Mouse (Mus musculus) mouse embryonic stem cell (cell line): ENCODE measurements around the gene Dpp6.

Experiments
- in situ Hi-C, 2 experiments: fragments of 300-500 bp; cut with MboI; formaldehyde crosslinking; loops; 1 replicate in 1 of 2; 3 replicates in 1 of 2; pipeline ENCODE4 v1.14.3; 2019 to 2020; ENCODE audit warnings: low sequenced_read_pairs in 2 of 2, low pct_unique_long_range_greater_than_20kb in 1 of 2, mixed read lengths in 1 of 2; ENCODE audit not compliant: unreplicated experiment in 1 of 2

Gene Dpp6

DNA sequence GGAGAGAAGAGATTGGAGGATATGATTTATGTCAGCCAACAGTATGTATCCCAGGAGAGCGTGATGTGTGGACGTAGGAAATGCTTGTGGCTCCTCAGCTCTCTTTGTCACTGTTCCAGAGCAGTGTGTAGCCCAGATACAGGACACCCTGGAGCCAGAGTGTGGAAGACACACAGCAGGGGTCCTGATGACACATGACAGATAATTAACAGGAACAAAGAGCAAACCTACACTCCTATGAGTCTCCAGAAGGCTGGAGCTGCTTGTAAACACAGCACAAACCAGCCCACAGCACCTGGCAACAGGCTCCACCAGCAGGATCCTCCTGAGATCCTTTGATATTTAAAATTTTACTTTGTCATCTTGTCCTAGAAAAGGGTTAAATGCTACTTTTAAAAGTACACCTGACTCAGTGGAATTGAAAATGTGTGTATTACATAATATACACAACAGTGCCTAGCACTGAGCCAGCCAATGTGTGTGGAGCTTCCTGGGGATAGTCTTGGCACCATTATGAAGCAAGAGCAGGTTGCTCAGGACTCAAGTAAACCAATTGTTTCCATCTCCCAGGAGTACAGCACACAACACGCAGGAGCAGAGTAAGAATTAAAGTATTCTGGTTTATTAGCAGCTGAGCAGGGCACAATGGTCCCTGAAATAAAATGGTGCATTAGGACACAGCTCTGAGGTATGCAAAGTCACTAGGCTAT is 115.6 kb downstream of the Dpp6 start:
- in situ Hi-C loops: no loop called here

DNA sequence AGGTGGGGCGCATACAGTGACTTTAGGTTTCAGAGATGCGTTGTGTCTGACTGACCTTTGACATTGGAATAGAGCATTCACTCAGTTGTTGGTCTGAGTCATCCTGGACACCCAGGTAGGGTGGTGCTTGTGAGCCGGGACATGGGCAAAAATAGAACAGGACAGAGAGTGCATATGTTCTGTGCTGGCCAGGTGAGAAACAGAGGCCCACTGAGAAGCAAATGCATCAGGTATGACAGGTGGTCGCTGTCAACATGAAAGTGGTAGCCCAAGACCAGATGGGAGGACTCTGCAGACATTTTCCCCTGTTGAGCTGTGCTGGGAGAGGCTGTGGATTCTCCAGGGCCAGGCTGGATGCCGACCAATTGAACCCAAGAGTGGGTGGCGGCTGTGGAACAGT is 117.9 kb downstream of the Dpp6 start:
- in situ Hi-C loops: no loop called here

DNA sequence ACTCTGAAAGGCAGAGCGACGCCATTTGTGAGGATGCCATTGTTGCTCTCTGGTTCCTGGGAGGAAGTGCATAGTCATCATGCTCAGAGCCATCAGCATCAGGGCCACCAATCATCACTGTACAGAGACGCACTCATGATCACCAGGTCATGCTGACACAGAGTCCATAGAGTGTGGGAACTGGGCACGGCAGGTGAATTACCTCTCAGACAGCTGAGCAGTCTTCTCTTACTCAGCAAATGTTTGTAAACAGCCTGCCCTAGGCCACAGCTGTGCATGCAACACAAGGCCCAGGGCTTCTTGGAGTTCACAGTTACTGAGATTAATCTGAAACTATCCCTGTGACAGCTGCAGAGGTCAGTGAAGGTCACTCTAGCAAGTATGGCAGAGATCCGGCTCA is 124.5 kb downstream of the Dpp6 start:
- in situ Hi-C loops: no loop called here

DNA sequence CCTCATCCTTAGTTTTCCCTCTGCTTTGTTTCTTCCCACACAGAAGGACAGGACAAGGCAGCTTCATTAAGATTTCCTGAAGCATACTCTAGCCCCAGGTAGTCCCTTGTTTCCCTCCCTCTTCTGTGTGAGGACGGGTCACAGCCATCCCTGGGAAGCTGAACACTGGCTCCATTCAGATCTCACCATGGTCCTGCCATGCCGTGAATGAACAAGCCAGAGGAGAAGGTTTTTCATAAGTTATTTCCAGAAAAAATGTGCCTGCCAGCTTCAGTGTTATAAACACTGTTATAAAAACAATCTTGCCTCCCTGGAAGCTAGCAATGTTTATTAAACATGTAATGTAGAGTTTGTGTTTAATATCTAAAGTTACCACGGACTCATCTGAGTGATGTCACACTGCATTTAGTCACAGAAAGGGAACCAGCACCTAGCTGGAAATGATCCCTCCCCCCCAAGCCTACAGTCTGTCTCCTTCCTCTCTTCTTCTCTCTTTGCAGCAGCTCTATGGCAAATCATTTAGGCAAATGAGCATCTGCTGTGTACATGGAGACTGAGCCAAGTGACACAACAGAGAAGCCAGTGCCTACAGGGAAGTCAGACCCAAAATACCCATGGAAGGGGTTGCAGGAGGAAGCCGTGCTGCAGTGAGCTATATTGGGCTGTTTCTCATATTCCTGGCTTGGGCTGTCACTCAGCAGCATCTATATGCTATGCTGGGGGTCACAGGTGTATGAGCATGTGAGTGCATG is 128.3 kb downstream of the Dpp6 start:
- in situ Hi-C loops: no loop called here

DNA sequence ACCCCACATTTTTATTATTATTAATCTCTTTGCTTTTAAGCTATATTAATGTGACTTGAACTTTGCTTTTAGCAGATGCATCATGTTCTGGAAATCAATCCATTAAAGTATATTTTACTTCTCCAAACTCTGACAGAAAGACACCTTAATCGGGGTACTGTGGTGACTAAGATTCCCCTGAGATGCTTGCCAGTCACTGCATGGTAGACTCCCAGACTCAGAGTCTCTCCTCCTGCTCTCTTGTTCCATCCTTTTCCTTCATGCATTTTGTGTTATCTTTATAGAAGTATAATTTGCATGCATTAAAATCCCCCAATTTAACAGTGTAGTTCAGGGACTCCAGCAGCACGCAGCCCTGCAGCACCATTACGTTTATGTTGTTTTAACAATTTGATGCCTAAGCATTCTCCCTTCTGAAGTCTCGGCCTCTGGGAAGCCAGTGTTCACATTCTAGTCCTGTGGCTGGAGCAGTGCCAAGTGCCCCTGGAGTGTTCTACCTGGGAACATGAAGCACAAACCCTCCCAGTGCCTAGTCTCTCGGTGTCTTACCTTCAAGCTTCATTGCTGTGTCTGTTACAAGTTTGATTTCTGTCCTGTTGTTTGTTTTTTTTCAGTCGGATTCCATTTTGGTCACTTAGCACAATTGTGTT is 153.1 kb downstream of the Dpp6 start:
- in situ Hi-C loops: no loop called here

DNA sequence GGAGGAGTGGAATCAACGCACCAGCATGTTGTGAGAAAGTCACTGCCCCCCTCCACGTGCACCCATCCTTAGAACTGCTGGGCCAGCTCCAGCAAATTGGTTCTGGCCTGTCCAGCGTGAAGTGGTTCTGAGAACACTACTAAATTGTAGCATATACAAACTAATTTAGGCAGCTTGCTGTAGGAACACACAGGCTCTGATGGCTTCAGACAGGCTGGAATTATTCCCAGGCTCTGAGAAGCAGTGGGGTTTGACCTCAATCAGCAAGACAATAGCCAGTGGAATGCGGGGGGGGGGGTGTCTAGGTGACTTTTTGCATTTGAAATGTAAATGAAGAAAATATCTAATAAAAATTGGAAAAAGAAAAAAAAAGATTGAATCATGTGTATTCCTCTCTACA is 156.2 kb downstream of the Dpp6 start:
- in situ Hi-C loops: no loop called here

DNA sequence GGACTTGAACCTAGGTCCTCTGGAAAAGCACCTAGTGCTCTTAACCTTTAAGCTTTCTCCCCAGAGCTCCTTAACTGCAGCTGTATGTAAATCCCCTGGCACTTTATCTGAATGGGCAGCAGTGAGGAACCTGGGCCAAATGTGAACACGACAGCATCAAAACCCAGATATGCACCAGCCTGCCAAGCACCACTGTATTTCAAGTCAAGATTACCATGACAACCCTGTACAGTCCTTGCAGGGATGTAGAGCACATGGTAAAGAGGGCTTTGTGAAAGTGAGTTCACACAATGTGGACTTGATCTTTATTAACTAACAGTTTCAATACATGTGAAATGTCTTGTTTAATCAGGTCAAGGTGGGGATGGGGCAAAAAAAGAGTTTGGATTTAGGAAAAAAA is 162.3 kb downstream of the Dpp6 start:
- in situ Hi-C loops: no loop called here

DNA sequence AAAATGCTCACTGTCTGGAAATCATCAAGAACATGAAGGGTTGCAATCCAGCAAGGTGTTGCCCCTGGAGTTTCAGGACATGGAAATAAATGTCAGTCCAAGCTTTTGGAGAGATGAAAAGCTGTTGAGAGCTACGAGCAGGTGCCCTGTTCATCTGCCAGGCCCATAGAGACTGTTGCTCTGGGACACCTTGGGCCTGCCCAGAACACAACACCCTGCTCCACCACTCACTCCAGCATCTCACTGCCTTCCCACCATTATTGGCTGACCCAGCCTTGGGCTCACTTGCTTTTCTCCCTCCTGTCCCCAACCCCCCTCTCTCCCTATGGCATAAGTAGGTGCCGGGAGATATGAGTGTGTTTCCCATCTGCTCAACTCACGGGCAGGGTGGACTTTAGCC is 162.8 kb downstream of the Dpp6 start:
- in situ Hi-C loops: no loop called here

DNA sequence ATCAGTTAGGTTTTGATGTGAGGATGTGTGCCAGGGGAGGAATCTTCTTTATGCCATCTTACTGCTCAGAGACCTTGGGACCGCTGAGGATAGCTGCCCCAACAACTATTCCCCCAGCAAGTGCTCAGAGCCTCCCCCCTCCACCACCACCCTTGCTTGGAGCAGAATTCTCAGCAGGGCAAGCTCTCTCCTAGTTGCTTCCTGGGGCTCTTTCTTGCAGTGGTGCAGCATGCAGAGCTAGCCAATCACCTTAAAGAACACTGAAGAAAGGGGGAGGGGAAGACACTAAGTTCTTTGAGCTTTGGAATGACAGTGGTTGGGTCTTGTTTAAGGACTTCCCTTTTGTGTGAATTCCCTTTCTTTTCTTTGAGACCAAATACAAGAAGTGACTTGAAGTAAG is 168.1 kb downstream of the Dpp6 start:
- in situ Hi-C loops: no loop called here

DNA sequence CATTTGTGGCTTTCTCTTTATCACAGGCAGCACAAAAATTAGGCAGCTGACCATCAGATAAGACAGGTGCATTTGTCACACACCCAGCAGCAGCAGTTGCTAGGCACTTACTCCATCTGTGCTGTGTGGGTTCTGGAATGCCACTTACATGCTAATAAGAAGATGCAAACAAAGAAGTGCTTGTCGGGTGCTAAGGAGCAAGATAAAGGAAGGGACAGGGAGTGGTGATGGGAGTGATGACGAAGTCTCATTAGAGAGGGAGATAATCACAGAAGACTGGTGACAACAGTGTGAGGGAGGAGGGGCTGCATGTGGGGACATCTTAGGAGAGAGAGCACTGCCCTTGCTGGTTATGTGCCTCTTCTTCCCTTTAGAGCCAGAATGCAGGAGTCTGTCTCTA is 174.6 kb downstream of the Dpp6 start:
- in situ Hi-C loops: no loop called here

DNA sequence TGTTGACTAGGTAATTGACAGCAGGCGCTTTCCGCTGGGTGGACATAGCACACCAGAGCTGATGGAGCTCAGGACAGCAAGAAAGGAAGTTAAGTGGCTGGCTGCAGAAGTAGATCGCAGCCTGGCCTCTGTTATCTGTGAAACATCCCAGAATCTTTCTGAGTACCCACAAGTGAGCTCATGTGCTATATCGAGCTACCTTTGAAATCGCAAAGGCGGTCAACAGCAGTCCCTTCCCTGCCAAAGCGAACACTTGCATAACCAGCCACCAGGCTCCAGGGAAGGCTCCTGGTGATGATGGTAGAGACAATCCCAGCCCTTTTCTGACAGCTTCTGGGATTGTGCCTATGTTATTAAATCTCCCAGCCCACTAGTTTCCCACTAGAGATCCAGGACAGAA is 186.5 kb downstream of the Dpp6 start:
- in situ Hi-C loops: no loop called here

DNA sequence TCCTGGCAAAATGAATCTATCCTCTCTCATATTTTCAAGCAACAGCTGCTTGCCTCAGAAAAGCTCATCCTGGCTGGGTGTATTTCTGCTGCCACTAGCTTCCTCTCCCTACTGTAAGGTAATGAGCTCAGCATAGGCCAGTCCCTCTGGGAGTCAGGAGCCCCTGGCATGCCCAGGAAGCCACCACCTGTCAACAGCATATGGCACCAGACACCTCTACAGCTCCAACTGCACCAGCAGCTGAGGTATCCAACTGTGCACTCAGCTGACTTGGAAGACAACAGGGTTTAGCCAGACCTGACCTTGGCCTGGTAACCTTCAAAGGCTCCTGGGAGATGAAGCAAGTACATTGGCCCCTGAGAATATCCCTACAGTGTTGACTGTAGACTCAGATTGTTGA is 192.2 kb downstream of the Dpp6 start:
- in situ Hi-C loops: no loop called here

DNA sequence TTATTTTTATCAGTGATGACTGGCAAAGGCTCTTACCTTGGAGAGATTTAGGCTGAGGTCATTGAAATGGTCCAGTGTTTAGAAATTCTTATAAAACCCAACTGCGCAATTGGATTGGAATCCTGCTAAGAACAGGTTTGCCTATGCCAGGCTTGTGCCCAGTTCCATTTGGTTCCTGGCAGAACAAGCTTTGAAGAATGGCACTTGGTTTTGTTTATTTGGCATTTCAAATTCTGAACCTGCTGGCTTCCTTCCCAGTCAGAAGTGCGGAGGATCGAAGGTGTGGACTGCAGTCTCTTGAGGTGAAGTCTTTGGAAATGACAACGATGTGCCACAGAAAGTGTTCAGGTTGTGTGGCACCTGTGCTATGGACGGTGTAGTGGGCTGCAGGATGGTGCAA is 193.6 kb downstream of the Dpp6 start:
- in situ Hi-C loops: no loop called here

DNA sequence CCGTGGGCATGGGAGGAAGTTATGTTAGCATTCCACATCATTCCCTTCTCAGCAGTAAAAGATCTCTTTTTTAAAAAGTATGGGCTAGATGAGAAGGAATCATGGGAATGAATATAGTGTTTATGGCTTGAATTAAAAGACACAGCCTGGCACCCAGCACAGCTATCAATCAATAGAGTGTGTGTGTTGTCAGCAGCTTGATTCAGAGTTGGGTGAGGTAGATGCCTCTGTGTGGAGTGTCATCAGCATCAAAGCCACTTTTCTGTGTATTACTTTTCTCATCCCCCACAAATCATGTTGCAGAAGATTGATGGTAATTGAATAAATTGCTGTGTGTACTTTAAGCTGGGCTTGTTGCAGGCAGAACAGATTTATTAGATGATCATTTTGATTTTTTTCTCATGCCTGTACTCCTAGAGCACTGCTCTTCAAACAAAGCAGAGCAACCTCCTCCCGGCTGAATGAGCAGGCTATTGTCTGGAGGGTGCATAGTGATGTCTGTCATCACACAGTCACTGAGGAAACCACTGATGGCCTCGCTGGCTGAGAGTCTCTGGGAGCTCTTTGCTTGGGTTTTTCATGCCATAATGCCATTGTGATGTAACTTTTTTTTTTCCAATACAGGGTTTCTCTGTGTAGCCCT is 201.4 kb downstream of the Dpp6 start:
- in situ Hi-C loops: no loop called here

DNA sequence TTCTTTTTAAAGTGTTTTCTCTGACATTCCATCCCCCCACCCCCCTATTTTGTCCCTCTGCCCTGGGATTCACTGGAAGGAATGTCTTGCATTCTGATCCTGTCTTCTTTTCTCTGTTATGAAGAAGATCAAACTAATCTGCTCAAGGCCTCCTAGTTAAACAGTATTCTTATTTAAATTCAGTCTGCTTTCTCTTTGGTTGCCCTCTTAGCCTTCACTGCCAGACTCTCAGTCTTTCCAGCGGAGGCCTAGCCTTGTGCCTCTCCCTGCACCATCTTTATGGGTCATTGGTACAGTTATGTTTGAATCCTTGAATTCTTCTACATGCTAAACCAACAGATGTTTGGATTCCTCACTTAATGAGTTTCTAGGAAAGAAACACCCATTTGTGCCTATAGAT is 211.6 kb downstream of the Dpp6 start:
- in situ Hi-C loops: loop anchor here in 1 of 2 experiments (5.0 kb wide), 1 partner anchor 126 kb away; no protein-coding TSS in a partner anchor

DNA sequence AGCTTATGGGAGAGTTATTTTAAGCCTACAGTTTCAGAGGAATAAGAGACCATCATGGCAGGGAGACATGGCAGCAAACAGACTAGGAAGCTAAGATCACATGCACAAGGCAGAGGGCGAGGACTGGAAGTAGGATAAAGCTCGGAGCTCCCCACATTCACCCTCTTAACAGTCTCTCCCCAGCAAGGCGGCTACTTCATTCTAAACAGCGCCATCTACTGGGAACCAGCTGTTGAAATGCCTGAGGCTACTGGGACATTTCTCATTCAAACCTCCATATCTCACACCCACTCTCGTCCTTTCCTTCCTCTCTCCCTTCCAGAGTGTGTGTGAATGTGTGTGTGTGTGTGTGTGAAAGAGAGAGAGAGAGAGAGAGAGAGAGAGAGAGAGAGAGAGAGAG is 212.8 kb downstream of the Dpp6 start:
- in situ Hi-C loops: loop anchor here in 1 of 2 experiments (5.0 kb wide), 1 partner anchor 127 kb away; no protein-coding TSS in a partner anchor

DNA sequence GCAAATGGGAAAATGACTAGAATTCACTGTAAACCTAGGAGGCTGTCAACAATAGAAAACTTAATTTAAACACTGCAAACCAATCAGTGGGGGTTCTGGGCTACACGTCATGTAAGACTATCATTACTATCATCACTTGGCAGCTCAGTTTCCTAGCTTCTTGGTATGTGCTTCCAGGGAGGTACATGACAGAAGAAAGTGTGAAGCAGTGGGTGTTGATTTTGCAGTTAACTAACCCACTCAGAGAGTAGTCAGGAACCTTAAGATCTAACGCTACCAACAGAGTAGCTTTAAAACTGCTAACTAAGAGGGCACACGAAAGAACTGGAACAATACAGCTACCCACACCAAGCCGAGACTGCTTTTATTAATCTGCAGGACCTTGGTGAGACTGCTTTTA is 217.9 kb downstream of the Dpp6 start:
- in situ Hi-C loops: no loop called here

DNA sequence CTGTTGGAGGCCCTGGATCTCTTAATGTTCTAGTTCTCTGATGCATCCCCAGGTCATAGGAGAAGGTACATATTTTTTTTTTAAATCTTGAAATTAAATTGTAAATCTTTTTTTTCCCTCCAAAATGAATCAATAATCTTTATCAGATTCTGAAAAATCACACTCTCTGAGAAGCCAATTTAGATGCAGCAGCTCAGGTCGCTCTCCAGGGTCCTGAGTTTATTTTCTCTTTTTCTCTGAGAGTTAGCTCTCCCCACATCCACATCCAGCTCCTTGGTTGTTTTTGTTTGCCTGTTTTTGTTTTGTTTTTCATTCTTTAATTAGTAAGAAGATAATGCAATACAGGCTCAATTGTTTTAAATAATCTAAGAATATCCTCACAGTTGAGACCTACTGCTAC is 218.3 kb downstream of the Dpp6 start:
- in situ Hi-C loops: no loop called here

DNA sequence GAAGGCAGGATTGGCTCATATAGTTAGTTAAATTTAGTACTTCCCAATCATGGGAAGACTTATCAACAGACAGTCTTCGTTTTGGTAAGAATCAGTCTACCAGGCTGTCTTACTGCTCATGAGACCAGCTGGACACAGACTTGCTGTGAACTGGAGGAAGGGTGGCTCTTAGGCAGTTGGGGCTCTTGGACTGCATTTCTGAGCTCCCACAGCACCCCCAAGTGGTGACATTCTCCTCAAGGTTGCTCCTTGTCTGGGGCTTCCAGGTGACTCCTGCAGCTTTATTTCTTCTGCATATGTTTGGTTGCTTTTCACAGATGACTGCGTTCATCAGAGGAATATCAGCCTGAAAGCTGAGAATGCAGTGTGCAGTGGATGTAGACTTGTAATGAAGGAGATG is 218.9 kb downstream of the Dpp6 start:
- in situ Hi-C loops: no loop called here
